Mouse (Mus musculus): ENCODE measurements around the gene L3mbtl4. TPM values are rescaled to one million over a fixed set of nuclear protein-coding genes. Genes with fewer than 3 reads are reported as not detected.
"Not testable (repeated sequence)": the region's sequence is repeated elsewhere in the genome, so short reads cannot be mapped to it uniquely, and the experiment has no call there.

L3mbtl4 gene
- total and polyA plus RNA-seq, 3 experiments = not detected

GRCm38 (mm10) chr17:68405993-68406392 is 132.4 kb downstream of the L3mbtl4 start:
- DNase-seq (ENCODE audit: extremely low read depth) = no peak
- Histone ChIP-seq H3K9ac (ENCODE audit: insufficient read depth, low read depth) (no peak overlapping the region), H3K4me3 (replicated peaks in 1 of 3; ENCODE audit: low read depth in 2 of 3, low read length in 2 of 3, poor library complexity in 1 of 3) (no peak overlapping the region), H3K79me2 (replicated peaks; ENCODE audit: control insufficient read depth, extremely low read depth, insufficient read depth, poor library complexity, severe bottlenecking) (no peaks in the 10 kb centered on the region), H3K4me2 (ENCODE audit: insufficient read depth, low read depth, poor library complexity, severe bottlenecking) (no peak overlapping the region), H3K27me3 (replicated peaks) (no peaks in the 10 kb centered on the region), H3K9me3 (replicated peaks; ENCODE audit: low read length) (peaks cover 33% of the 10 kb centered on the region), H3K4me1 (ENCODE audit: control insufficient read depth in 1 of 2, insufficient read depth in 2 of 2) (no peaks in the 10 kb centered on the region), H3K27ac (ENCODE audit: insufficient read depth, low read depth) (no peak overlapping the region), H3K36me3 (replicated peaks in 1 of 2; ENCODE audit: control insufficient read depth in 1 of 2, insufficient read depth in 1 of 2, low read length in 1 of 2) (no peaks in the 10 kb centered on the region)
- dilution Hi-C loops (cut with MboI; ENCODE audit: extremely low pct_ligation_motif_present, extremely low pct_unique_long_range_greater_than_20kb, low sequenced_read_pairs) = no loop called here
- TF ChIP-seq ZC3H11A (IDR thresholded peaks at IDR 0.05; ENCODE audit: low read depth, low read length) = no peak
- TF ChIP-seq USF1 (IDR thresholded peaks at IDR 0.05; ENCODE audit: low read depth, low read length) = no peak
- no peak for TF ChIP-seq JUND (conservative IDR thresholded peaks at IDR 0.05; ENCODE audit: low read depth, low read length)
- no peak for TF ChIP-seq NRF1 (IDR thresholded peaks at IDR 0.05; ENCODE audit: low read depth, low read length)
- TF ChIP-seq POLR2A (IDR thresholded peaks at IDR 0.05; ENCODE audit: low read depth, low read length) = no peak
- no peak for TF ChIP-seq USF2 (conservative IDR thresholded peaks at IDR 0.05; ENCODE audit: low read depth, low read length)
- TF ChIP-seq E2F4 (IDR thresholded peaks at IDR 0.05; ENCODE audit: insufficient replicate concordance, low read depth, low read length) = no peak
- no peak for TF ChIP-seq POLR2AphosphoS2 (IDR thresholded peaks at IDR 0.05; ENCODE audit: low read depth, low read length)
- no peak for TF ChIP-seq ZMIZ1 (IDR thresholded peaks at IDR 0.05; ENCODE audit: low read depth, low read length)
- no peak for TF ChIP-seq MXI1 (IDR thresholded peaks at IDR 0.05; ENCODE audit: low read depth, low read length)
- TF ChIP-seq MAX (IDR thresholded peaks at IDR 0.05; ENCODE audit: low read length) = no peak
- no peak for TF ChIP-seq UBTF (IDR thresholded peaks at IDR 0.05; ENCODE audit: low read depth, low read length)
- TF ChIP-seq HCFC1 (IDR thresholded peaks at IDR 0.05; ENCODE audit: low read depth, low read length) = no peak
- no peak for TF ChIP-seq MAFK (IDR thresholded peaks at IDR 0.05; ENCODE audit: insufficient replicate concordance, low read length)
- in situ Hi-C loops (cut with MboI; ENCODE audit: low pct_ligation_motif_present, low pct_unique_long_range_greater_than_20kb, low sequenced_read_pairs) = no loop called here

GRCm38 (mm10) chr17:68407121-68407520 is 133.5 kb downstream of the L3mbtl4 start:
- H3K36me3 ChIP-seq (replicated peaks in 1 of 2; ENCODE audit: control insufficient read depth in 1 of 2, insufficient read depth in 1 of 2, low read length in 1 of 2); in situ Hi-C loops (cut with MboI; ENCODE audit: low pct_ligation_motif_present, low pct_unique_long_range_greater_than_20kb, low sequenced_read_pairs); dilution Hi-C loops (cut with MboI; ENCODE audit: extremely low pct_ligation_motif_present, extremely low pct_unique_long_range_greater_than_20kb, low sequenced_read_pairs); H3K79me2 ChIP-seq (replicated peaks; ENCODE audit: control insufficient read depth, extremely low read depth, insufficient read depth, poor library complexity, severe bottlenecking); H3K4me1 ChIP-seq (ENCODE audit: control insufficient read depth in 1 of 2, insufficient read depth in 2 of 2); H3K27ac ChIP-seq (ENCODE audit: insufficient read depth, low read depth); H3K4me2 ChIP-seq (ENCODE audit: insufficient read depth, low read depth, poor library complexity, severe bottlenecking); H3K4me3 ChIP-seq (replicated peaks in 1 of 3; ENCODE audit: low read depth in 2 of 3, low read length in 2 of 3, poor library complexity in 1 of 3); H3K9ac ChIP-seq (ENCODE audit: insufficient read depth, low read depth); H3K27me3 ChIP-seq (replicated peaks); DNase-seq (ENCODE audit: extremely low read depth): not testable (repeated sequence)
- peaks cover 28% of the 10 kb centered on the region for H3K9me3 ChIP-seq (replicated peaks; ENCODE audit: low read length)
